Mouse (Mus musculus) limb, embryonic 10.5 days (tissue): Measurements from ENCODE around the gene Efcc1. TPM values are rescaled to one million over a fixed set of nuclear protein-coding genes. Genes with fewer than 3 reads are reported as not detected.

Experiments used
- DNase-seq: peaks from one replicate; pipeline ENCODE4 v3.0.0-alpha.2; 2017; ENCODE audit warnings: low spot score
- H3K27ac ChIP-seq: fragments of 300-500 bp; sonication (generic); 2 replicates; pipeline ENCODE4 v1.5.1; 2016; ENCODE audit warnings: mild to moderate bottlenecking
- H3K27me3 ChIP-seq: fragments of 300-500 bp; sonication (generic); 2 replicates; pipeline ENCODE4 v1.6.1; 2016; ENCODE audit warnings: low read depth, mild to moderate bottlenecking; ENCODE audit not compliant: poor library complexity, severe bottlenecking
- H3K36me3 ChIP-seq: fragments of 300-500 bp; sonication (generic); 2 replicates; pipeline ENCODE4 v1.6.1; 2016; ENCODE audit warnings: mild to moderate bottlenecking, moderate library complexity
- H3K4me1 ChIP-seq: fragments of 300-500 bp; sonication (generic); 2 replicates; pipeline ENCODE4 v1.6.1; 2016
- H3K4me3 ChIP-seq: fragments of 300-500 bp; sonication (generic); 2 replicates; pipeline ENCODE4 v1.5.1; 2016; ENCODE audit warnings: mild to moderate bottlenecking, moderate library complexity
- H3K9me3 ChIP-seq: fragments of 300-500 bp; sonication (generic); replicated peaks from 2 replicates; pipeline ENCODE4 v1.6.1; 2016; ENCODE audit warnings: mild to moderate bottlenecking
- WGBS: fragments of 180-500 bp; shearing (Covaris S2); methylation state at CpG from one replicate; pipeline ENCODE4 v1.1.7; 2016; 5-methylcytosine and 5-hydroxymethylcytosine counted together
- polyA plus RNA-seq: library from polyadenylated mRNA; unstranded; fragments of >200 nt; fragmentation: Nextera tagmentation; extraction: Ambion mirVana; gene quantifications from 2 replicates; pipeline ENCODE4 v1.2.1, GENCODE M21; 2016

Efcc1 gene
- polyA plus RNA-seq, 1 experiment from 2014 or later: 0.18 TPM

GRCm38 (mm10) chr6:87805448-87805847 is 74.8 kb downstream of the Efcc1 start:
- H3K27me3 ChIP-seq: no peaks in the 10 kb centered on the region
- H3K36me3 ChIP-seq: 0 out of 2 replicates have a peak, but pooled peaks cover 5% of the 10 kb centered on the region
- no peak overlapping the region for H3K4me3 ChIP-seq
- H3K4me1 ChIP-seq: peaks cover 3% of the 10 kb centered on the region
- DNase-seq: no peak
- H3K27ac ChIP-seq: no peak overlapping the region
- WGBS: 91% methylated on average over 7 of the region's 7 CpGs
- H3K9me3 ChIP-seq: no peaks in the 10 kb centered on the region

Other genes starting within 250 kb of the Efcc1 start
- 2.3 and 2.6 TPM in 2 replicates for gene Arhgap25, start 197.6 kb upstream of the Efcc1 start, polyA plus RNA-seq
- 0.84 and 0.90 TPM in 2 replicates for gene Prokr1, start 140.1 kb upstream of the Efcc1 start, polyA plus RNA-seq
- 12.6 and 12.7 TPM in 2 replicates for gene Aplf, start 58.7 kb upstream of the Efcc1 start, polyA plus RNA-seq
- 1.6 and 2.1 TPM in 2 replicates for gene Gp9, start 47.2 kb downstream of the Efcc1 start, polyA plus RNA-seq
- gene Rab43, start 81.3 kb downstream of the Efcc1 start, polyA plus RNA-seq: 5.3 and 7.6 TPM in 2 replicates
- 2.7 and 3.6 TPM in 2 replicates for gene Gm45140, start 104.9 kb downstream of the Efcc1 start, polyA plus RNA-seq
- 68.8 and 74.0 TPM in 2 replicates for gene Isy1, start 107.9 kb downstream of the Efcc1 start, polyA plus RNA-seq
- 1,415 and 1,701 TPM in 2 replicates for gene Cnbp, start 120.2 kb downstream of the Efcc1 start, polyA plus RNA-seq
- gene Copg1, start 156.9 kb downstream of the Efcc1 start, polyA plus RNA-seq: 153 and 174 TPM in 2 replicates
- gene Hmces, start 183.1 kb downstream of the Efcc1 start, polyA plus RNA-seq: 72.7 and 81.9 TPM in 2 replicates